Mouse (Mus musculus): ENCODE data around the gene Ddx41.
"Not testable (repeated sequence)": the region's sequence is repeated elsewhere in the genome, so short reads cannot be mapped to it uniquely, and the experiment has no call there.

DNA sequence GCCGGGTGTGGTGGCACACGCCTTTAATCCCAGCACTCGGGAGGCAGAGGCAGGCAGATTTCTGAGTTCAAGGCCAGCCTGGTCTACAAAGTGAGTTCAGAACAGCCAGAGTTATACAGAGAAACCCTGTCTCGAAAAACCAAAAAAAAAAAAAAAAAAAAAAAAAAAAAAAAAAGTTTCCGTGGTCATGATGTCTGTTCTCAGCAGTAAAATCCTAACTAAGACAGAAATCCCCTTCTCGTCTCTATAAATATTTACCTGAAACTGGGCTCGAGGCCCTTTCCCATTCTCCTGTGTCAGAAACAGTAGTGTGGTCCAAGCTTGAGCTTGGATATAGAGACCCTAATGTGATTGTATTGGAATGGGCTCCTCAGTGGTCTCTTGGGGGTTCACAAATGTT lies 40.4 kb upstream of the Ddx41 start:
- TF ChIP-seq CTCF, EP300 (IDR thresholded peaks at IDR 0.05; ENCODE audit: low read depth): not testable (repeated sequence)

Data from heart, postnatal 0 days (tissue).